Mouse (Mus musculus): ENCODE measurements around the gene Map3k5.

Gene Map3k5

GRCm38 (mm10) chr10:20107031-20107430, 172.8 kb downstream of the Map3k5 start:
- DNase-seq (ENCODE audit: low spot score): no peak

DNA sequence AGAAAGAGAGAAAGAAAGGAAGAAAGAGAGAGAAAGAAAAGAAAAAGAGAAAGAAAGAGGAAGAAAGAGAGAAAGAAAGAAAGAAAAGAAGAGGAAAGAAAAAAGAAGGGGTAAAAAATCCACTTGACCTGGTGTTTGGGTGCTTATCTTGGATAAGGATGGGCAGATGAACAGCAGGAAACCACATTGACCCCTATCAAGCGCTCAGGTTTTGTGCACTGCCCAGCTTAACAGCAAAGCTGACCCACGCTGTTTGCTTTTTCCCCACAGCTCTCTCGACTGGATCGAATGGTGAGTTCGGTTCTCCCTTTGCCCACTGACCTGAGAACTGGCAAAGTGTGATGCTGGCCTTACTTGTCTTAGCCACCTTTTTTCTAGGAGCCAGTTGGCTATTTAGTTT, 177.2 kb downstream of the Map3k5 start:
- DNase-seq (ENCODE audit: low spot score): no peak

DNA sequence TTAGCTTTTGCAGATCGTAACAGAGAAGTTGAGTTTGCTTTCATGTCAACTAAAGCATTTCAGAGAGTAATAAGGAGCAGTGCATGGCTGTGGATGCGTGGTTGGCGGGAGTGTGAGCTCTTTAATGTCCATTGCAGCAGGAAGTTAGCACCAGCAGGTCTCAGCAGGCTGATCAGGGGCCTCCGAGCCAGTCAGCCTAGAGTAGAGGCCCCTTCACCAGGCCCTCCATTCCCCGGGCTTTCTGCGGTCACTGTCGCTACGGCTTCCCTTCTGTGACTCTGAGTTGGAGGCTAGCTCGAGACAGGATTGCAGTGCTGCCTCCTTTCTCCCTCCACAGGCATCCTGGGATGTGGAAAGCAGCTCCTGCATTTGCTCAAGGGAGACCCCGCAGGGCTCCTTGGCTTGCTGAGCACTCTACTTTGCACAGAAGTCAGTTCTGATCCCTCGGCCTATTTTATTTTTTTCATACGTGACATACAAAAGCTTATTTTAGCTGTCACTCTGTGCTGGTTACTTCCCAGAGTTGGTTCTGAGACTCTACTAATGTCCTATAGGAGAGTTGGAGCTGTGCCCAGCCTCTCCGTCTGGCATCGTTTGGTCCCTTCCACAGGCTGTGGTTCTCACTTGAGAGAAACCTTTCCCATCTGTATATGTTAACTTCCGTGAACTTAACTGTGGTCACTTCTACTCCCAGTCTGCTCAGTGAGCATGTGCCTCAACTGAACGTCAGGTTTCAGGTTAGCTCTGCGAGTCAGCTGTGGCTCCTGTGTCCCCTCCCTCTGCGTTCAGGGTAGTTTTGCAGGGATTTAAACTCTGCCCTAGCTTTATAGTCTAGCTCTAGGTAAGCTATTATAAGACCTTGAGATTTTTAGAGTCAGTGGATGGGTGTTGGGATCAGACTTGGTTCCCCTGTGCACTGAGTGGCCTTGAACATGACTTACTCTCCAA, 178.0 kb downstream of the Map3k5 start:
- no peak for DNase-seq (ENCODE audit: low spot score)

DNA sequence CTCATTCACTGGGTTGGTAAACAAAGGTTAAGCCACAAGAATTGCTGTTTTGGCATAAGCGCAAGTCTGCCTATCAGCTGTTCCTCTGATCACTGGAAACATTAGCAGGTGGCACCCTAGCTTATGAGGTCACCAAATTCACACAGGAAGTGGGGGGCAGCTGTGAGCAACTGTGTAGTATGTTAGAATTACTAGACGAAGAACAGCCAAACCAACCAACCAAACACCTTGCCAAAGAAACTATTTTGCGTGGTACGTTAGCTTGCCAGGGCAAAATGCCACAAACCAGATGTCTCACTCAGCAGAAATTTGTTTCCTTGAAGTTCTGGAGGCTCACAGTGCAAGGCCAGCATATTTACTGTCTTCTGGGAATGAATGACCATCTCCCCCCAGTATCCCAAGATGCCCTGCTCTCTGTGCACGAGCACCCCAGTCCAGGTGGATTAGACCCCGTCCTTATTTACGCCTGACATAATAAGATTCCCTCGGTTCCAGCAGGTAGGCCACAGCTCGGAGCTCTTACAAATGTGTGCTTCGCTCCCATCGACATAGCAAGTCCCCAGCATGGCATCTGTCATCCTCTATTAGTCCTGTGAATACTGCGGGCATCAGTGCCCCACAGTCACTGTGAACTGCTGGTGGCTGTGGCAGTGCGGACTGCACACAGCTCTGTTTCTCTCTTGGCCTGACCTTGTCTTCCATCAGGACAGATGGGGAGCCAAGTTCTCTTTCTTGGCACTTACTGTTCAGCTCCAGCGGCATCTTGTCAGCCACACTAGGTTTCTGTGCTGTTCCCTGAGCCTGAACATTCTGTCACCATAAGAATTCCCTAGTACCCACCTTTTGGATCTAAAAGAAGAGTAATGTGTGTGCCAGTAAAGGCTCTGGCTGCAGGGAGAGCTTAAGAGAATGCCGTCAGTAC, 185.5 kb downstream of the Map3k5 start:
- DNase-seq (ENCODE audit: low spot score): no peak

DNA sequence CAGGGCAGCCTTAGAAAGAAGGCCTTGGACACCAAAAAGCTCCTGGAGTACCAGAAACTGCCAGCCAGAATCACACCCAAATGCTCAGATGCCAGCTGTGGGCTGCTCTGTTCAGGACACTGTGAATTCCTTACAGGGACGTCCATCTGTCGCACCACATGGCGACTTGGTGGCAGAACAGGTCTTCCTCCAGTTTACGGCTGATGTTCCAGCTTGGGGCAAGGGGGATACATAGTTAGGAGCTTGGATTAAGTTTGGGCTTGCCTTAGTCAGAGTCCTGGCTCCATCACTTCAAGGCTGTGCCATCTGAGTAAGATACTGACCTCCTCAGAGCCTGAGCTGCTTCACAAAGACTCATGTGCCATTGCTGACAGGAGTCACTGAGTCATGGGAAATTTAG, 187.7 kb downstream of the Map3k5 start:
- DNase-seq (ENCODE audit: low spot score): no peak

- DNase-seq (ENCODE audit: low spot score): no peak
Measured at GRCm38 (mm10) chr10:20123401-20123800, 189.1 kb downstream of the Map3k5 start.

DNA sequence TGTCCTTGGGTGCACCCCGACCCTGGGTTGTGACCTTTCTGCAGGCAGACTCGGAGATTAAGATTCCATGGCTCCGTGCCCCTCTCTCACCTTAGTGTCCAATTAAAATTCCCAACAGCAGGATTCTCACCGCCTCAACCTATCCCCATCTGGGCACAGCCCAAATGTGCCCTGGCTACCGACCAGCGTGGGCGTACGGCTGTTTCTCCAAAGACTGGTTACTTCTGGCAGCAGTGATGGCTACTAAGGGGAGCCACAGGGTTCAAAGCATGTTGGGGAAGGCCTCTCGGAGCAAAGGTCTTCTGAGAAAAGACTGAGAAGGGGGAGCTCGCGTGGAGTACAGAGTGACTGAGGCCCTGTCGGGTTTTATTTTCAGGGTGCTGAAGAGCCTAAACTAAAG, 190.3 kb downstream of the Map3k5 start:
- DNase-seq (ENCODE audit: low spot score): no peak

- DNase-seq (ENCODE audit: low spot score): peak; percentile 80
Measured at GRCm38 (mm10) chr10:20125226-20125625, 191.0 kb downstream of the Map3k5 start.

DNA sequence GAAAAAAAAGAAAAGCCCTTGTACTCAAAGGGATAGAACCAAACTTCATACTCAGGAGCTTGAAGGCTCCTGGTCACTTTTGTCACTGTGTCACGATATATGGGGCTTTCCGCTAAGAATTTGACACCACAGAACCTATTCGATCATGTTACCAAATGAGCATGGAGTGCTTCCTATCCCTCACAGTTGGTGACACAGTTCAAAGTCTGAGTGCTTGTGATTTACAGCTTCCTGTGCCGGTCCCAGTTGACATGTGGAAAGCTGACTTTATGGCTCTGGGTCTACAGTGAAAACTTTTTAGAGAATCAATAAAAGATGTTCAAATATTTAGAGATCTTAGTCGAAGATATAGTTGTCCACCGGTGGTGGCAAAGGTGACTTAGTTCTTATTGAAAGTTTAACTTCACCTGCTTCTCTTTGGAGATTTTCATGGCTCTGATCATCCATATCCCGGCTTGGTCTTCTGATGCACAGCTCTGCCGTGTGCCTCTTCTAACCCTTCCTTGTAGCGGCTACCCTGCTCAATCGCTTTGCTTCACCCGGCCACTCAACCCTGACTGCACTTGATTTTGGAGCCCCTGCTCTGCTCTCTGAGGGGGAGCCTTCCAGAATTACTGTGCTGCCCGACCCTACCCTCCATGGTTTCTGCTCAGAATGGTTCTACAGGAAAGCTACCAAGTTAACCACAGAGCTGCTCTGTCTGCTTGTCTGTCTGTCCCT, 198.8 kb downstream of the Map3k5 start:
- no peak for DNase-seq (ENCODE audit: low spot score)

GRCm38 (mm10) chr10:20135350-20136058, 201.2 kb downstream of the Map3k5 start:
- no peak for DNase-seq (ENCODE audit: low spot score)

DNA sequence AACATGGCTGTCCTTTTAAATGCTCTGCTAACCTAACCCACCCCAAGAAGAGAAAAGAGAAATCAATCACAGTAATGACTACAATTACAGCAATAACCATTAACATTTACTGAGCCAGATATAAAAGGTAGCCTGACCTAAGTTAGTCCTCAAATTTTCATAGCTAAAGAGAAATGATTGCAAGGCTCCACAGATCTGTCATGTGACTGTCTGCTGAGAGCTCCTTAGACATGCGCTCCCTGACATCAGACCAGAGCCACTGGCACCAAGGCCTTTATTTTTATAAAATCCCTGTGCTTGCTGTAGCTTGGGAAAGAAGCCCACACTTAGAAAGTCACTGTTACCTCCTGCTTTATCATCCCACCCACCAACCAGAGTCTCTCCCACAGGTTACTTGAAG, 202.2 kb downstream of the Map3k5 start:
- no peak for DNase-seq (ENCODE audit: low spot score)

DNA sequence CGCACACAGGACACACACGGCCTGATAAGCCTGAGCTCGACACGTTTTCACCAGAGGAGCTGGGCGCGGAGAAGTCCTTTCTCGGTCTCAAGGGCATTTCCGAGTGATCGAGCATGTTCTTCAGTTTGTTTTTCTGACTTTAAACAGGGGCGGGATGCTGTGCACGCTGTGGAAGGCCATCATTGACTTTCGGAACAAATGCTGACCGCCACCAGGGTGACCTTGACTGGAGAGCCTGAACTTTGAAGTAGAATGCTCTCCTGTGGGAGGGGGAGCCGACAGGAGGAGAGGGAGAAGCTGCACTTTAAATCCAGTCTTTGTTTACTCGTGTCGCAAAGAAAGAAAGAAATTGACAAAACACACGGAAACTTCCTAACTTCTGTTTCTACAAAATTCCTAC, 207.1 kb downstream of the Map3k5 start:
- DNase-seq (ENCODE audit: low spot score): no peak

GRCm38 (mm10) chr10:20148130-20148772, 214.0 kb downstream of the Map3k5 start, which contains the start of gene Map7:
TSS of gene Map7 (plus strand) at chr10:20148471.
- peak; percentile 24 for DNase-seq (ENCODE audit: low spot score)

- peak; percentile 54 for DNase-seq (ENCODE audit: low spot score)
Measured at GRCm38 (mm10) chr10:20148773-20149120, 214.5 kb downstream of the Map3k5 start.

GRCm38 (mm10) chr10:20149121-20149834, 215.0 kb downstream of the Map3k5 start:
- DNase-seq (ENCODE audit: low spot score): peak; percentile 54

DNA sequence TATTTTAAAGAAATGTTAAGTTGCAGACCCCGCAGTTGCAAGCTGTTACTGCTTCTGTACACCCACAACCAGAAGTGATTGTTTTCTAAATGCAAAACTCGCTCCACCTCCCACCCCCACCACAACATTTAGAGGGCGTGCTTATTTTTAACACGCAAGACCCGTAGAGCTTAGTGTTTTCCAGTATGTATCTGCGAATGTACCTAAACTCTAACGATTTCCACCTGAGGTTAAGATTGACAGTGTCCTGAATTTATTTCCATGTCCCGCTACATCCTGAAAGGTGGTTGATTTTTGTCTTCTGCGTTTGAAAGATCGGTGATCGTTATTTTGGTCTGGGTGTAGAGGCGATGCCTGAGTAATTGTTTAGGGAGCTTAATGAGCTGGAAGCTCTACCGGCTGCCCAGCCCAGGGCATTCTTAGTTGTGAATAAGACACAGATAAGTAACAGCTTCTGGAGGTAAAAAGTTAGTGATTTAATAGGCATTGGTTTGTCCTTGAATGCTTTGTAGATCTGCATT, 215.6 kb downstream of the Map3k5 start:
- DNase-seq (ENCODE audit: low spot score): peak; percentile 18

DNA sequence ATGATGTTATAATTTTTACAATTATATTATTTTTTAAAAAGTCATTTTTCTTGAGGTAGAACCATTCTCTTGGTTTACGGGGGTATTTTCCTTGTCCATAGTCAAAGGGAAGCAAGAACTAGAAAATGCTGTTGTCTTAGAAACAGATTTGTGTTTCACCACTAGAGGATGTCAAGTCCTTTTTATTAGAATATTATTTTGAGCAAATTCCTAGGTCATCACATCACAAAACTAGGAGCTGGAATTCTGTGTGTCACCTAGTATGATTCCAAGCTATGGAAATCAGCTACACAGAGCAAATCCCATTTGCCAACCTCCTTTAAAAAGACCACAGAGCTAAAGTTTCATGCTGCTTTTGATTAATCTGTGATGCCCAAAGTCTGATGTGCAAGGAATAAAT, 217.9 kb downstream of the Map3k5 start:
- no peak for DNase-seq (ENCODE audit: low spot score)

- no peak for DNase-seq (ENCODE audit: low spot score)
Measured at GRCm38 (mm10) chr10:20153507-20153906, 219.2 kb downstream of the Map3k5 start.

GRCm38 (mm10) chr10:20155401-20155800, 221.1 kb downstream of the Map3k5 start:
- DNase-seq (ENCODE audit: low spot score): no peak

Data from layer of hippocampus, adult 11-12 months (tissue).